Mouse (Mus musculus): Measurements from ENCODE around the gene Cyp51. TPM values are rescaled to one million over a fixed set of nuclear protein-coding genes. Genes with fewer than 3 reads are reported as not detected.

Cyp51 gene
- total RNA-seq, 2 experiments from 2014 or later = 1.9 to 2.4 TPM

DNA sequence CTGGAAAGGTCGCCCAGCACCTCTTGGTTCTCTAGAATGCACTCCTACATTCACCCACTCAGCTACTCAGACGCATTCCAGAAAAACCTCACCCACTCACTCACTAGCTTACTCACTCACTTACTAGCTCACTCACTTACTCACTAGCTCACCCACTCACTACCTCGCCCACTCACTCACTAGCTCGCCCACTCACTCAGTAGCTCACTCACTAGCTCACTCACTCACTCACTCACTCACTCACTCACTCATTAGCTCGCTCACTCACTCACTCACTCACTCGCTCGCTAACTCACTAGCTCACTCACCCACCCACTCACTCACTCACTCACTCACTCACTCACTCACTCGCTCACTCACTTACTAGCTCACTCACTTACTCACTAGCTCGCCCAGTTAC is 67.9 kb downstream of the Cyp51 start:
- DNase-seq = no peak
- intact Hi-C loops (cut with DNase I) = no loop called here

DNA sequence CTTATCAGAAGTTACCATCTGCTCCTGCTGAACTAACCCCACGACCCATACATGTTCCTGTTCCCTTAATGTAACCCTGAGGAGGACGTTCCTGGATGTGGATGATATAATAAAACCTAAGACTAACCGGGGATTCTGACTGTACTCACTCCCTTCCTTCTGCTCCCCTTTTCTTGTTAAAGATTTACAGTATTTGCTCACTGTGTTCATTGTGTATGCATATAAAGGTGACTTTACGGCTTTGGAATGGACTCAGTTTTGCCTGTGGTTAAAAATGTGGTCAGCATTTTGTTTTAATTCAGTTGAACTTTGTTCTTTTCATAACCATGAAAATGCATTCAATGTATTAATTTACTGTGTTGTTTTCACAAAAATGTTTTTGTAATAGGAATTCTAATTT is 72.7 kb downstream of the Cyp51 start:
- intact Hi-C loops (cut with DNase I) = no loop called here
- no peak for DNase-seq

Other genes starting within 250 kb of the Cyp51 start
- gene Mterf1a, start 210.8 kb downstream of the Cyp51 start, total RNA-seq (2021) = 1 to 10 TPM; 1.1 to 1.5 TPM
- 10 to 100 TPM; 40.3 to 42.4 TPM for gene Akap9, start 176.7 kb downstream of the Cyp51 start, total RNA-seq (2021)
- gene Mterf1b, start 87.6 kb upstream of the Cyp51 start, total RNA-seq (2021) = under 1 TPM; 0.43 to 0.76 TPM